Mouse (Mus musculus) G1E (cell line): ENCODE measurements around the gene Dusp11.

Experiments
- CTCF ChIP-seq: IDR thresholded peaks from 2 replicates; pipeline ENCODE4 v1.5.1; 2012; ENCODE audit warnings: low read depth, low read length, inconsistent platforms, mixed read lengths
- GATA1 ChIP-seq: IDR thresholded peaks from 2 replicates; pipeline ENCODE4 v1.6.1; 2012; ENCODE audit warnings: borderline replicate concordance, low read length, inconsistent platforms, mixed read lengths
- TAL1 ChIP-seq: conservative IDR thresholded peaks from 2 replicates; pipeline ENCODE4 v1.6.1; 2012; ENCODE audit warnings: low read depth, low read length, inconsistent platforms, mixed read lengths

DNA sequence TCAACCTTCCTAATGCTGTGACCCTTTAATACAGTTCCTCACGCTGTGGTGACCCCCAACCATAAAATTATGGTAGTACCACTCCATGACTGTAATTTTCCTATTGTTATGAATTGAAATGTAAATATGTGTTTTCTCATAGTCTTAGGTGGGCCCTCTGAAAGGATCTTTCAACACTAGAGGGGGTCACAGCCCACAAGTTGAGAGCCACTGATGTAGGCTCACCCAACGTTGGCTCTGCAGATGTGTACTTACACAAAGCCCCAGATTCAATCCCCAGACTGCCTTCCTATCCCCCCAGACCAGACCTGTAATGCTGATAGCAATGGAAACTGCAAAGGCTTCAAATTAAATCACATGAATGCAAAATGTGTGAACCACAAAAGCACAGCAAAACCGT lies 25.8 kb downstream of the Dusp11 start:
- no peak for TF ChIP-seq CTCF
- TF ChIP-seq TAL1 = no peak
- TF ChIP-seq GATA1 = no peak
